Mouse (Mus musculus) retina, embryonic 14.5 days (tissue): ENCODE data around the gene Pafah1b2.

Experiments
- DNase-seq: peaks from one replicate; pipeline ENCODE4 v3.0.0-alpha.2; 2015; ENCODE audit warnings: low spot score

Pafah1b2 gene

GRCm38 (mm10) chr9:45981331-45981730 lies 31.2 kb downstream of the Pafah1b2 start:
- DNase-seq = no peak

GRCm38 (mm10) chr9:45980611-45981010 lies 31.9 kb downstream of the Pafah1b2 start:
- DNase-seq = no peak

DNA sequence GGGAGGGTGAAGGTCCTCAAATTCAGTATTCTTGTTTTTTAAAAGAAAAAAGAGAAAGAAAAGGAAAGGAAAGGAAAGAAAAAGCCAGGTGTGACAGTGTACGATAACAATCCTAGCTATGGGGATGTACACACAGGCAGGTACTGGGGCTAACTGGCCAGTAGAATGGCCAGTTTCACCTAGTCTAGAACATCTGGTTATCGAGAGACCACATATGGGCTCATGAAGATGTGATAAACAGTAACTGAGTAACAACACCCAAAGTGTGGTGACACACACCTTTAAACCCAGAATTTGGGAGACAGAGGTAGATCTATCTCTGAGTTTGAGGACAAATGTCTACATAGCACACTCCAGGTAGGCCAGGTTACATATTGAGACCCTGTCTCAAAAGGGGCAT lies 32.7 kb downstream of the Pafah1b2 start:
- no peak for DNase-seq

- peak; percentile 31 for DNase-seq
These were observed 35.6 kb downstream of the Pafah1b2 start for GRCm38 (mm10) chr9:45976884-45977283.

DNA sequence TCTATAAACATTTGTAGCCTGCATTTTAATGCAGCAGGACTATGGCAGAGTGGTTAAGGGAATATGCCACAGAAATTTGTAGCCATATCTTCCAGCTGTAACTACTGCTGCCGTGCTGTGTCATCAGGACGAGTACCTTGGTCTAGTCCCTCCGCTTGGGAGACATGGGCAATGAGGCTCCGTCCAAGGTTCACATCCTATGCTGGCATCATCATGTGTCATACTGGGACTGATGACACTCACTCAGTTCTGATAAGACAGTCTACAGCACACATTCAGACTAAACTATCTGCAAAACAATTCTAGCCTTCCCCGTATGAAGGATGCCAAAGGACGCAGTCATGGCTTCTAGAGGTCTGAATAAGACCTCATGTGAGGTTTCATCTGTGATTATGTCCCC lies 48.9 kb downstream of the Pafah1b2 start:
- no peak for DNase-seq

GRCm38 (mm10) chr9:45961855-45962254 lies 50.6 kb downstream of the Pafah1b2 start:
- DNase-seq = no peak

- no peak for DNase-seq
These were observed 52.8 kb downstream of the Pafah1b2 start for GRCm38 (mm10) chr9:45959661-45960060.

DNA sequence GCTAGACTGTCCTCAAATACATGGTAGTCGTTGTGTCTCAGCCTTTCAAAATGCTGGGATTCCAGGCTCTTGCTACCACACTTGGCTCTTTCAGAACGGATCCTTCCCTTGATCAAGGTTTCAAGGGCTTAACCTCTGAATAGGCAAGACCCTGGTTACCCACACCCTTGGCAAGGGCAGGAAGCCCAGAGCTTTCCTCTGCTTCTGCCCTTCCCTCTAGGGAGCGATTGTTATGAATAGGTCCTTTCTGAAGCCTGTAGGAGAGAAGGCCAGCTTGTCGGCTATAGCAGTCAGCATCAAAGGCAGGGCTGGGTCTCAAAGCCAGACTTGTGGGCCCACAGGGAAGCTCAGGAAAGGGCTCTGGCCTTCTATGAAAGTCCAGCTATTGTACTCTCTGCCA lies 53.6 kb downstream of the Pafah1b2 start:
- DNase-seq = no peak

GRCm38 (mm10) chr9:45958023-45958670 lies 54.3 kb downstream of the Pafah1b2 start:
- no peak for DNase-seq

DNA sequence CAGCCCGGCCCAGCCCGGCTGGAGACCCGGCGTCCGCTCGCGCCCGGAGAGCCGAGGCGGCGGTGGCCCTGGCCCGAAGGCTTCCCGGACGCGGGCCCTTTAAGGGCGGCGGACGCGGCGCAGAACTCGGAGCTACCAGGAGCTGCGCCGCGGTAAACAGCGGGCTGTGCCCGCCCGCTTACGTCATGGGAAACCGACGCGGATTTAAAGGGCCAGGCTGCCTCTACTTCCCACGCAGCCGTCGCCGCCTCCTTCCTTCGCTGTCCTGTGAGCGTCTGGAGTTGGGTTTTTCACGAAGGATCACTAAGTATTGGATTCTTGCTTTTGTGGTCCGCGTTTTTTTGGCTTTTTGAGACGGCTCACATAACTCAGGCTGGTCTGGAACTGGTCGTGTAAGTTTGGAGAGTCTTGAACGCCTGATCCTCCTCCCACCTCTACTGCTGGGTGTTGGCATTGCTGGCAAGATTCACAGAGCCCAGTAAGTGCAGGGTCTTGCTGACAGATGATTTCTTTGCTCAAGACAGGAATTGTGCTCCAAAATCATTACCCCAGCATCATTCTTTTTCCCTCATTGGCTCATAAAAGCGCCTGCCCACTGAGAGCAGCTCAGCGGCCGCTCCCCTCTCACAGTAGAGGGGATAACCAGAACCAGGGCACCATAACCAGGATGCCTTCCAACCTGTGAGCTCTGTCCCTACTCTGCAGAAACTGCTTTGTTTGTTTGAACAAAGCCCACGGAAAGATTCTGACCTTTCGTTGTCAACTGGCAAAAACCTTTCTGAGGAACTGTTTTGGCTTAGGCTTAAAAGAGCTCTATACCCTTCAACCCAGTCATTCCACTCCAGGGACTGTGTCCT lies 57.2 kb downstream of the Pafah1b2 start, which contains the start of gene Sidt2:
Sidt2 (minus strand) TSS at position 152 of the 857 bp plus-strand sequence.
- peak; percentile 91 for DNase-seq

DNA sequence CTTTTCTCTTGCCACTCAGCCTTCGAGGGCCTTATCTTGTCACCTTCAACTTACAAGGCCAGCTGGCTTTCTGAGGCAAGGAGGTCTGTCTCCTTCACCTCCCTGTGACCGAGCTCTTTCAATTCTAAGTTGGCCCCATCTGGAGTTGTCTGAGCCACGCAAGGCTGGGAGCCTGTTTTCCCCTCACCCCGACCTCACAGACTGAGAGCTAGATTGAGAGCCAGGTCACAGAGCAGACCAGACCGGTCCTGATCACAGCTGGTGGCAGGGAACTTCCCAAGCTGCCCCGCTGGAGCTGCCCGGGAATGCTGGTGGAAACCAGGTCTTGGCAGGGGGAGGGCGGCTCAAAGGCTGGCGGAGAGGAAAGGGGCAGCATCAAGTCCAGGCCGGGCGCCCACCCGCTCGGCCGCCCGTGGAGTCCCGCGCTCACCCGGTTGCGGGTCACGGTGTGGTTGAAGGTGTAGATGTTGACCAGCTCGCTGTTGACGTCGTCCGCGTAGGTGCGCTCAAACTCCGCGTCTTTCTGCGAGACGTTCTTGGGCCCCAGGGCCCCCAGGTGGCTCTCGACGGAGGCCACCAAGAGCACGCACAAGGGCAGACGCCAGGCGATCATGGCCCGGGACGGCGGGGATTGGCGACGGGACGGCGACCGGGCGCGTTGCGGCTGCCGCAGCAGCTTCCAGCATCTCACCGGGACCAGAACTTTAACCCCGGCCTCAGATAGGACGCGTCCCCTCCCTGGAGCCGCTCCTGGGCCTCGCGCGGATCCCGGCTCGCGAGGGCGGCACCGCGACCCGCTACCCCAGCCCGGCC lies 58.0 kb downstream of the Pafah1b2 start:
- DNase-seq = peak; percentile 57

GRCm38 (mm10) chr9:45953511-45954293 lies 58.8 kb downstream of the Pafah1b2 start:
- no peak for DNase-seq

GRCm38 (mm10) chr9:45952890-45953289 lies 59.6 kb downstream of the Pafah1b2 start:
- DNase-seq = no peak

DNA sequence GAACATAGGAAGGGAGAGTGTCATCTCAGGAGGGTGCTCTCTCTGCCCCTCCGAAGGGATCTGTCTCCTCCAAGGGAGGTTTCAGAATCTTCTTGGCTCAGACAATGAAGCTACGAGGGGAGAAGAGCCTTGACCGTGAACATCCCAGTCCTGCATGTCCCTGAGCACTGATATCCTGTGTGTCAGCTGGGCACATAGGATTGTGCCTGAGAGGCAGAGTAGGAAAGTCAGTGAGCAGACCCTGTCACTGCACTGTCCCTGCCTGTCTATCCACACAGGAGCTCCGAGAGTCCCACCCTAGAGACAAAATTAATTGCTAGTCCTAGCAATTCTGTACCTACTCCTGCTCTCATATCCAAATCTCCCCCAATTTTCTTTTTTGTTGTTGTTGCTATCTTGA lies 60.4 kb downstream of the Pafah1b2 start:
- DNase-seq = no peak

GRCm38 (mm10) chr9:45946872-45947183 lies 65.7 kb downstream of the Pafah1b2 start:
- DNase-seq = no peak

- DNase-seq = no peak
These were observed 66.2 kb downstream of the Pafah1b2 start for GRCm38 (mm10) chr9:45946182-45946871.

GRCm38 (mm10) chr9:45945721-45946120 lies 66.8 kb downstream of the Pafah1b2 start:
- DNase-seq = no peak

- DNase-seq = no peak
These were observed 67.7 kb downstream of the Pafah1b2 start for GRCm38 (mm10) chr9:45944506-45945400.

GRCm38 (mm10) chr9:45943628-45944505 lies 68.6 kb downstream of the Pafah1b2 start:
- no peak for DNase-seq
